Mouse (Mus musculus) forebrain, embryonic 12.5 days (tissue): Measurements from ENCODE around the gene Spi1. TPM values are rescaled to one million over a fixed set of nuclear protein-coding genes. Genes with fewer than 3 reads are reported as not detected.

Experiments
- ATAC-seq: fragments of 200-750 bp; cut with Nextera tagmentation; 2 replicates; pipeline ENCODE4 v1.8.0; 2017; ENCODE audit warnings: moderate TSS enrichment; ENCODE audit not compliant: low FRiP score
- H3K27ac ChIP-seq: fragments of 300-500 bp; sonication (generic); 2 replicates; pipeline ENCODE4 v1.5.1; 2016; ENCODE audit warnings: mild to moderate bottlenecking
- H3K27me3 ChIP-seq: fragments of 300-500 bp; sonication (generic); 2 replicates; pipeline ENCODE4 v1.6.1; 2016; ENCODE audit warnings: mild to moderate bottlenecking
- H3K36me3 ChIP-seq: fragments of 300-500 bp; sonication (generic); replicated peaks from 2 replicates; pipeline ENCODE4 v1.6.1; 2016; ENCODE audit warnings: mild to moderate bottlenecking
- H3K4me1 ChIP-seq: fragments of 300-500 bp; sonication (generic); 2 replicates; pipeline ENCODE4 v1.6.1; 2016
- H3K4me2 ChIP-seq: fragments of 300-500 bp; sonication (generic); 2 replicates; pipeline ENCODE4 v1.6.1; 2016; ENCODE audit warnings: mild to moderate bottlenecking, moderate library complexity
- H3K4me3 ChIP-seq: fragments of 300-500 bp; sonication (generic); replicated peaks from 2 replicates; pipeline ENCODE4 v1.5.1; 2016; ENCODE audit warnings: mild to moderate bottlenecking
- H3K9ac ChIP-seq: fragments of 300-500 bp; sonication (generic); 2 replicates; pipeline ENCODE4 v1.6.1; 2016; ENCODE audit warnings: mild to moderate bottlenecking
- H3K9me3 ChIP-seq: fragments of 300-500 bp; sonication (generic); 2 replicates; pipeline ENCODE4 v1.6.1; 2016
- WGBS: fragments of 180-500 bp; shearing (Covaris S2); methylation state at CpG from one replicate; pipeline ENCODE4 v1.1.7; 2016; 5-methylcytosine and 5-hydroxymethylcytosine counted together
- polyA plus RNA-seq: library from polyadenylated mRNA; unstranded; fragments of >200 nt; fragmentation: Nextera tagmentation; extraction: Ambion mirVana; gene quantifications from 2 replicates; pipeline ENCODE4 v1.2.1, GENCODE M21; 2016

The Spi1 gene
- polyA plus RNA-seq, 1 experiment from 2014 or later, result 2.7 TPM

- no peak overlapping the region for H3K4me3 ChIP-seq
- H3K27ac ChIP-seq, result no peak overlapping the region
- no peak overlapping the region for H3K9ac ChIP-seq
- no peaks in the 10 kb centered on the region for H3K4me1 ChIP-seq
- peaks cover 70% of the 10 kb centered on the region for H3K36me3 ChIP-seq
- no peak overlapping the region for H3K4me2 ChIP-seq
- no peaks in the 10 kb centered on the region for H3K27me3 ChIP-seq
- WGBS, result 65% methylated on average over 8 of the region's 8 CpGs
- H3K9me3 ChIP-seq, result no peaks in the 10 kb centered on the region
- ATAC-seq, result no peak
Measured at GRCm38 (mm10) chr2:91139764-91140163, 57.6 kb downstream of the Spi1 start.

DNA sequence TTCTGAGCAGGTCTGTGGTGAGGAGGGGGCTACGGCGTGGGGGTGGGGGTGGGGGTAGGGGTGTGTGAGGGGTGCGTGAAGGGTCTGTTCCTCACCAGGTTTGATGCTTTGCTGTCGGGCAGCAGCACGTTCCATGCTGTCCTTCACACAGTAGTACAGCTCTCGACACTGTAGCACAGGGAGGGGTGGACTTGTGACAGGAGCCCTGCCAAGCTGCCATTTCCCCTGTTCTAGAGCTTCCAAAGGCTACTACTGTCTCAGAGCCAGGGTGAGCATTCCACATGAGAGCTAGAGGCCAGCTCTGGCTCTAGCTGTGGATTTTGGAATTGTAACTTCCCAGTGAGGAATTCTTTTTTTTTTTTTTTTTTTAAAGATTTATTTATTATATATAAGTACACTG lies 60.7 kb downstream of the Spi1 start:
- Histone ChIP-seq H3K4me3 (no peak overlapping the region), H3K4me1 (no peaks in the 10 kb centered on the region), H3K9me3 (no peaks in the 10 kb centered on the region), H3K27me3 (no peaks in the 10 kb centered on the region), H3K36me3 (peaks cover 78% of the 10 kb centered on the region), H3K9ac (no peak overlapping the region), H3K27ac (no peak overlapping the region), H3K4me2 (no peak overlapping the region)
- ATAC-seq, result no peak
- WGBS, result 92% methylated on average over 6 of the region's 6 CpGs

- H3K4me2 ChIP-seq, result no peak overlapping the region
- no peak overlapping the region for H3K9ac ChIP-seq
- peaks cover 74% of the 10 kb centered on the region for H3K36me3 ChIP-seq
- no peak overlapping the region for H3K4me3 ChIP-seq
- no peaks in the 10 kb centered on the region for H3K4me1 ChIP-seq
- H3K27me3 ChIP-seq, result no peaks in the 10 kb centered on the region
- no peak for ATAC-seq
- H3K9me3 ChIP-seq, result no peaks in the 10 kb centered on the region
- 98% methylated on average over 11 of the region's 11 CpGs for WGBS
- no peak overlapping the region for H3K27ac ChIP-seq
Measured at GRCm38 (mm10) chr2:91143401-91143800, 61.2 kb downstream of the Spi1 start.

GRCm38 (mm10) chr2:91148101-91148500 lies 65.9 kb downstream of the Spi1 start:
- H3K4me1 ChIP-seq, result no peaks in the 10 kb centered on the region
- H3K27me3 ChIP-seq, result no peaks in the 10 kb centered on the region
- ATAC-seq, result no peak
- no peak overlapping the region for H3K4me2 ChIP-seq
- H3K9me3 ChIP-seq, result no peaks in the 10 kb centered on the region
- H3K36me3 ChIP-seq, result peaks cover 60% of the 10 kb centered on the region
- no peak overlapping the region for H3K27ac ChIP-seq
- no peak overlapping the region for H3K9ac ChIP-seq
- no peak overlapping the region for H3K4me3 ChIP-seq

DNA sequence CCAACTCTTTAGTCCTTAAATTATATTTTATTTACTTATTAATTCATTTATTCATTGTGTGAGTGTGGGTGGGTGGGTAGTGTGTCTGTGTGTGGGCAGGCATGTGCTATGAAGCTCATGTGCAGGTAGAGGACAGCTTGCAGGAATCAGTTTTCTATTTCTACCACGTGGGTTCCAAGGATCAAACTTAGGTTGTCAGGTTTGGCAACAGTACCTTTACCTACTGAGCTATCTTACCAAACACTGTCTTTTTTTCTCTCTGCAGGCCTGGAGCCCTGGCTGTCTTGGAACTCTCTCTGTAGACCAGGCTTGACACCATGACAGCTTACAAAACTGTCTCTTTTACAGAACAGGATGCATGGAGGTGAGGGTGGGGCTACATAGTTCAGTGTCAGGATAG lies 69.1 kb downstream of the Spi1 start:
- 85% methylated on average over 1 of the region's 1 CpGs for WGBS
- Histone ChIP-seq H3K4me1 (no peaks in the 10 kb centered on the region), H3K9me3 (no peaks in the 10 kb centered on the region), H3K4me3 (no peak overlapping the region), H3K36me3 (peaks cover 62% of the 10 kb centered on the region), H3K9ac (no peak overlapping the region), H3K27me3 (no peaks in the 10 kb centered on the region), H3K4me2 (no peak overlapping the region), H3K27ac (no peak overlapping the region)
- ATAC-seq, result no peak

DNA sequence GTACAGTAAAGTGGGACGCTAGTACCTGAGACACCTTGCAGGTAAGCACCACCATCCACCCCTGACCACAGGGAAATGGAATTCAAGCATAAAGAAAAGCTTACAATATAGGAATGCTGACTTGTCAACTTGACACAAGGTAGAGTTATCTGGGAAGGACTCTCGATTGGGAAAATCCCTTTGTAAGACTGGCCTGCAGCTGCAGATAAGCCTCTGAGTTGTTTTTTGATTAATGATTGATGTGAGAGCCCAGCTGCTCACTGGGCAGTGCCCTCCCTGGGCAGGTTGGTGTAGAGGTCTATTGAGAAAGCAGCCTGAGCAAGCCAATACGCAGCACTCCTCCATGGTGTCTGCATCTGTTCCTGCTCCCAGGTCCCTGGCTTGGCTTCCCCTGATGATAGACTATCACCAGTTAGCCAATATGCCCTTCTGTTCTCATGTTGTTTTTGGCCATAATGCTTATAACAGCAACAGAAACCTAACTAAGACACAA lies 70.7 kb downstream of the Spi1 start:
- 89% methylated on average over 3 of the region's 3 CpGs for WGBS
- no peak for ATAC-seq

DNA sequence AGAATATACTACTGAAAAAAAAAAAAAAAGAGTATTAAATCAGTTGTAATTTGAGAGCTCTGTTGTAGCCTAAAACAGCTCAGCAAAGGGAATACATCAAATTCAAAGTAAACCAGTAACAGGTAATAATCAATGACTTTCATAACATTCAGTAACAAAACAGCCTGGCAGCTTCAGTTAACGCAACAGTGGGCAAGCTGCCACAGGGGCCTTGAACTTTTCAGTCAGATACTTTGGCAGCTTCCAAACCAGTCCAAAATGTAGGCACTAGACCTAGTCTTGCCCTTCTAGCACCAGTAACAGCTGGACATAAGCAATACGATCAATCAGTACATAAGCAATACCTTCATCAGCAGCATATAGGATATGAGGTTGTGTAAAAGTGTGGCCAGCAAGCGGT lies 71.9 kb downstream of the Spi1 start:
- Histone ChIP-seq H3K4me3 (no peak overlapping the region), H3K9me3 (no peaks in the 10 kb centered on the region), H3K27ac (no peak overlapping the region), H3K36me3 (peaks cover 76% of the 10 kb centered on the region), H3K4me1 (no peaks in the 10 kb centered on the region), H3K4me2 (no peak overlapping the region), H3K9ac (no peak overlapping the region), H3K27me3 (no peaks in the 10 kb centered on the region)
- no peak for ATAC-seq
- 96% methylated on average over 3 of the region's 3 CpGs for WGBS

More for the DNA sequence above, 70.7 kb downstream of the Spi1 start:
- Histone ChIP-seq H3K4me1 (no peaks in the 10 kb centered on the region), H3K27me3 (no peaks in the 10 kb centered on the region), H3K4me3 (no peak overlapping the region), H3K27ac (no peak overlapping the region), H3K9me3 (no peaks in the 10 kb centered on the region), H3K4me2 (no peak overlapping the region), H3K36me3 (peaks cover 73% of the 10 kb centered on the region), H3K9ac (no peak overlapping the region)

- Histone ChIP-seq H3K36me3 (peaks cover 87% of the 10 kb centered on the region), H3K27me3 (no peaks in the 10 kb centered on the region), H3K27ac (no peak overlapping the region), H3K4me2 (no peak overlapping the region), H3K9ac (no peak overlapping the region), H3K4me1 (no peaks in the 10 kb centered on the region), H3K4me3 (no peak overlapping the region), H3K9me3 (no peaks in the 10 kb centered on the region)
- ATAC-seq, result no peak
- 43% methylated on average over 6 of the region's 6 CpGs for WGBS
Measured at GRCm38 (mm10) chr2:91157002-91157752, 75.0 kb downstream of the Spi1 start.

- no peaks in the 10 kb centered on the region for H3K9me3 ChIP-seq
- H3K4me3 ChIP-seq, result no peak overlapping the region
- no peak overlapping the region for H3K9ac ChIP-seq
- 95% methylated on average over 6 of the region's 6 CpGs for WGBS
- ATAC-seq, result no peak
- H3K4me1 ChIP-seq, result no peaks in the 10 kb centered on the region
- H3K4me2 ChIP-seq, result no peak overlapping the region
- H3K36me3 ChIP-seq, result peaks cover 87% of the 10 kb centered on the region
- H3K27me3 ChIP-seq, result no peaks in the 10 kb centered on the region
- no peak overlapping the region for H3K27ac ChIP-seq
Measured at GRCm38 (mm10) chr2:91160591-91160990, 78.4 kb downstream of the Spi1 start.

DNA sequence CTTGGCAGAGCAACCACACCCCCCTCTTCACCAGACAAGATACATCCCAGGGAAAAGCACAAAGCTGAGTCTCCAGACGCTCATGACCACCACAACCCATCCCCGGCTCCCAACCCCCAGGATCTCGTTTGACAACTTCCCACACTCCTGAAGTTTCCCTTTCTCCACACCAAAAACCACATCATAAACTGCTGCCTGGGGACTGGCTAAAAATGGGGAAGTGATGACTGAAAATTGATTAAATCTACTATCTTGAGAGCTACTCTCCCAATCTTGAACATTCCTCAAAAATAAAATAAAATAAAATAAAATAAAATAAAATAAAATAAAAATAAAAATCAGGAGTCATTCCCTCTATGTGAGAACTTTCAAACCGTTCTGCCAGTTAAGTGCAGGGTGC lies 80.8 kb downstream of the Spi1 start:
- no peak overlapping the region for H3K4me2 ChIP-seq
- no peak overlapping the region for H3K9ac ChIP-seq
- WGBS, result 86% methylated on average over 4 of the region's 4 CpGs
- H3K9me3 ChIP-seq, result no peaks in the 10 kb centered on the region
- H3K27me3 ChIP-seq, result no peaks in the 10 kb centered on the region
- H3K36me3 ChIP-seq, result peaks cover 88% of the 10 kb centered on the region
- no peak for ATAC-seq
- no peaks in the 10 kb centered on the region for H3K4me1 ChIP-seq
- no peak overlapping the region for H3K27ac ChIP-seq
- H3K4me3 ChIP-seq, result no peak overlapping the region

GRCm38 (mm10) chr2:91163532-91163931 lies 81.3 kb downstream of the Spi1 start:
- 96% methylated on average over 5 of the region's 5 CpGs for WGBS
- Histone ChIP-seq H3K4me1 (no peaks in the 10 kb centered on the region), H3K27ac (no peak overlapping the region), H3K4me2 (no peak overlapping the region), H3K27me3 (no peaks in the 10 kb centered on the region), H3K9ac (no peak overlapping the region), H3K4me3 (no peak overlapping the region), H3K36me3 (peaks cover 88% of the 10 kb centered on the region), H3K9me3 (no peaks in the 10 kb centered on the region)
- no peak for ATAC-seq

GRCm38 (mm10) chr2:91164991-91165390 lies 82.8 kb downstream of the Spi1 start:
- H3K9ac ChIP-seq, result no peak overlapping the region
- H3K9me3 ChIP-seq, result no peaks in the 10 kb centered on the region
- no peaks in the 10 kb centered on the region for H3K27me3 ChIP-seq
- no peak overlapping the region for H3K4me3 ChIP-seq
- no peaks in the 10 kb centered on the region for H3K4me1 ChIP-seq
- no peak overlapping the region for H3K27ac ChIP-seq
- no peak for ATAC-seq
- peaks cover 90% of the 10 kb centered on the region for H3K36me3 ChIP-seq
- H3K4me2 ChIP-seq, result no peak overlapping the region
- 87% methylated on average over 6 of the region's 6 CpGs for WGBS
